Mouse (Mus musculus) E14TG2a.4 (cell line): ENCODE data around the gene BC049352.

Experiments used
- CTCF ChIP-seq: conservative IDR thresholded peaks from 2 replicates; pipeline ENCODE4 v1.5.1; 2014; ENCODE audit warnings: low read length
- NANOG ChIP-seq: IDR thresholded peaks from 2 replicates; pipeline ENCODE4 v1.6.1; 2014; ENCODE audit warnings: borderline replicate concordance, low read length, mixed read lengths
- POU5F1 ChIP-seq: IDR thresholded peaks from 2 replicates; pipeline ENCODE4 v1.6.1; 2014; ENCODE audit warnings: low read length, borderline replicate concordance

- TF ChIP-seq CTCF (no peak), POU5F1 (no peak), NANOG (no peak)
Observed at GRCm38 (mm10) chr9:45189661-45190174, 7.9 kb downstream of the BC049352 start.
